Mouse (Mus musculus) testis, adult 2 months (tissue): ENCODE results near the gene Map2k3.

ENCODE experiments used
- CTCF ChIP-seq: fragments of 200-500 bp; IDR thresholded peaks from 2 replicates; pipeline ENCODE4 v1.5.1; 2012; ENCODE audit warnings: low read depth, mild to moderate bottlenecking, inconsistent platforms, low read length, moderate library complexity; ENCODE audit not compliant: control insufficient read depth, insufficient read depth, insufficient replicate concordance
- POLR2A ChIP-seq: fragments of 200-500 bp; IDR thresholded peaks from 2 replicates; pipeline ENCODE4 v1.6.1; 2012; ENCODE audit warnings: low read depth, mild to moderate bottlenecking, inconsistent platforms, low read length, moderate library complexity; ENCODE audit not compliant: control insufficient read depth

GRCm38 (mm10) chr11:60955621-60956383 lies 24.0 kb downstream of the Map2k3 start:
- no peak for TF ChIP-seq POLR2A
- no peak for TF ChIP-seq CTCF
